Mouse (Mus musculus) MEL (cell line): Measurements from ENCODE around the gene Il1r2. TPM values are rescaled to one million over a fixed set of nuclear protein-coding genes. Genes with fewer than 3 reads are reported as not detected.
A peak's percentile ranks its signal among the peaks of the same experiment; 100 is the strongest.

Experiments
- DNase-seq: peaks from one replicate; pipeline ENCODE4 v3.0.0; 2011; ENCODE audit warnings: low read depth, low spot score
- H3K27ac ChIP-seq: 2 replicates; pipeline ENCODE4 v1.5.1; 2012; ENCODE audit warnings: low read depth, mild to moderate bottlenecking, control low read depth, low read length, moderate library complexity; ENCODE audit not compliant: control insufficient read depth
- H3K27me3 ChIP-seq, 2 experiments: fragments of 150-350 bp in 1 of 2; sonication (generic) in 1 of 2; 2 replicates each; pipeline ENCODE4 v1.6.1; 2012; ENCODE audit warnings: low read length in 2 of 2, mild to moderate bottlenecking in 2 of 2, improper control_type of control experiment in 1 of 2, moderate library complexity in 1 of 2; ENCODE audit not compliant: insufficient read depth in 2 of 2, control insufficient read depth in 1 of 2
- H3K36me3 ChIP-seq, 2 experiments: 2 replicates each; pipeline ENCODE4 v1.6.1; 2012 to 2014; ENCODE audit warnings: low read length in 2 of 2, improper control_type of control experiment in 1 of 2, inconsistent platforms in 1 of 2, mild to moderate bottlenecking in 1 of 2; ENCODE audit not compliant: insufficient read depth in 2 of 2, control insufficient read depth in 1 of 2
- H3K4me1 ChIP-seq, 2 experiments: fragments of 150-350 bp in 1 of 2; sonication (generic) in 1 of 2; 2 replicates each; pipeline ENCODE4 v1.6.1; 2012; ENCODE audit warnings: low read length in 2 of 2, improper control_type of control experiment in 1 of 2, mild to moderate bottlenecking in 1 of 2; ENCODE audit not compliant: insufficient read depth in 2 of 2, control insufficient read depth in 1 of 2
- H3K4me3 ChIP-seq, 2 experiments: fragments of 150-350 bp in 1 of 2; sonication (generic) in 1 of 2; 2 replicates each; pipeline ENCODE4 v1.5.1; 2012; ENCODE audit warnings: low read depth in 2 of 2, low read length in 2 of 2, mild to moderate bottlenecking in 2 of 2, moderate library complexity in 2 of 2, control low read depth in 1 of 2, improper control_type of control experiment in 1 of 2; ENCODE audit not compliant: control insufficient read depth in 1 of 2, insufficient read depth in 1 of 2
- H3K79me2 ChIP-seq: 2 replicates; pipeline ENCODE4 v1.6.1; 2012; ENCODE audit warnings: mild to moderate bottlenecking, low read length, moderate library complexity; ENCODE audit not compliant: control insufficient read depth, poor library complexity, insufficient read depth
- H3K9ac ChIP-seq: 2 replicates; pipeline ENCODE4 v1.6.1; 2012; ENCODE audit warnings: low read depth, mild to moderate bottlenecking, control low read depth, low read length, moderate library complexity; ENCODE audit not compliant: control insufficient read depth, poor library complexity, severe bottlenecking
- H3K9me3 ChIP-seq: fragments of 150-350 bp; sonication (generic); replicated peaks from 2 replicates; pipeline ENCODE4 v1.6.1; 2012; ENCODE audit warnings: mild to moderate bottlenecking, low read length, improper control_type of control experiment, moderate library complexity; ENCODE audit not compliant: insufficient read depth
- BHLHE40 ChIP-seq: IDR thresholded peaks from 2 replicates; pipeline ENCODE4 v1.6.1; 2012; ENCODE audit warnings: low read depth, mild to moderate bottlenecking, inconsistent platforms, low read length, improper control_type of control experiment, borderline replicate concordance
- CHD1 ChIP-seq: IDR thresholded peaks from 2 replicates; pipeline ENCODE4 v1.6.1; 2012; ENCODE audit warnings: low read depth, mild to moderate bottlenecking, inconsistent platforms, low read length, improper control_type of control experiment
- CHD2 ChIP-seq: IDR thresholded peaks from 2 replicates; pipeline ENCODE4 v1.6.1; 2011; ENCODE audit warnings: low read length, improper control_type of control experiment
- EP300 ChIP-seq, 2 experiments: IDR thresholded peaks; 2 replicates each; pipeline ENCODE4 v1.6.1; 2011; ENCODE audit warnings: improper control_type of control experiment in 2 of 2, low read length in 2 of 2, low read depth in 1 of 2, mild to moderate bottlenecking in 1 of 2
- GATA1 ChIP-seq: IDR thresholded peaks from 2 replicates; pipeline ENCODE4 v1.6.1; 2011; ENCODE audit warnings: low read depth, low read length, improper control_type of control experiment
- HCFC1 ChIP-seq: IDR thresholded peaks from 2 replicates; pipeline ENCODE4 v1.6.1; 2012; ENCODE audit warnings: low read depth, mild to moderate bottlenecking, inconsistent platforms, low read length, improper control_type of control experiment, moderate library complexity
- JUND ChIP-seq: IDR thresholded peaks from 2 replicates; pipeline ENCODE4 v1.6.1; 2011; ENCODE audit warnings: low read depth, mild to moderate bottlenecking, improper control_type of control experiment, low read length
- KAT2A ChIP-seq: conservative IDR thresholded peaks from 2 replicates; pipeline ENCODE4 v1.6.1; 2012; ENCODE audit warnings: low read depth, low read length, improper control_type of control experiment, inconsistent platforms
- MAFK ChIP-seq: IDR thresholded peaks from 2 replicates; pipeline ENCODE4 v1.6.1; 2011; ENCODE audit warnings: low read depth, mild to moderate bottlenecking, low read length, improper control_type of control experiment, borderline replicate concordance
- MAX ChIP-seq: IDR thresholded peaks from 2 replicates; pipeline ENCODE4 v1.6.1; 2011; ENCODE audit warnings: low read length, improper control_type of control experiment
- MYB ChIP-seq: IDR thresholded peaks from 2 replicates; pipeline ENCODE4 v1.6.1; 2011; ENCODE audit warnings: mild to moderate bottlenecking, low read depth, low read length, improper control_type of control experiment
- NELFE ChIP-seq: IDR thresholded peaks from 2 replicates; pipeline ENCODE4 v1.6.1; 2011; ENCODE audit warnings: low read depth, low read length, improper control_type of control experiment
- POLR2AphosphoS2 ChIP-seq: IDR thresholded peaks from 2 replicates; pipeline ENCODE4 v1.6.1; 2011; ENCODE audit warnings: low read length, improper control_type of control experiment
- RAD21 ChIP-seq: IDR thresholded peaks from 2 replicates; pipeline ENCODE4 v1.6.1; 2011; ENCODE audit warnings: mild to moderate bottlenecking, low read depth, low read length, improper control_type of control experiment
- RCOR1 ChIP-seq: IDR thresholded peaks from 2 replicates; pipeline ENCODE4 v1.6.1; 2012; ENCODE audit warnings: low read depth, mild to moderate bottlenecking, inconsistent platforms, low read length, improper control_type of control experiment
- SMC3 ChIP-seq: IDR thresholded peaks from 2 replicates; pipeline ENCODE4 v1.6.1; 2011; ENCODE audit warnings: low read depth, low read length, improper control_type of control experiment
- TAL1 ChIP-seq: IDR thresholded peaks from 2 replicates; pipeline ENCODE4 v1.6.1; 2012; ENCODE audit warnings: mild to moderate bottlenecking, inconsistent platforms, low read length, moderate library complexity, mixed read lengths
- TCF12 ChIP-seq: IDR thresholded peaks from 2 replicates; pipeline ENCODE4 v1.6.1; 2014; ENCODE audit warnings: low read depth, mild to moderate bottlenecking, inconsistent platforms, low read length, improper control_type of control experiment, moderate library complexity
- UBTF ChIP-seq: IDR thresholded peaks from 2 replicates; pipeline ENCODE4 v1.6.1; 2012; ENCODE audit warnings: low read depth, mild to moderate bottlenecking, inconsistent platforms, low read length, improper control_type of control experiment, moderate library complexity, borderline replicate concordance; ENCODE audit not compliant: insufficient read depth
- USF1 ChIP-seq: IDR thresholded peaks from 2 replicates; pipeline ENCODE4 v1.6.1; 2014; ENCODE audit warnings: low read depth, mild to moderate bottlenecking, inconsistent platforms, low read length, improper control_type of control experiment, moderate library complexity
- USF2 ChIP-seq, 2 experiments: IDR thresholded peaks; 2 replicates each; pipeline ENCODE4 v1.6.1; 2011 to 2012; ENCODE audit warnings: improper control_type of control experiment in 2 of 2, low read length in 2 of 2, borderline replicate concordance in 1 of 2, inconsistent platforms in 1 of 2, low read depth in 1 of 2, mild to moderate bottlenecking in 1 of 2; ENCODE audit not compliant: insufficient read depth in 1 of 2
- ZNF384 ChIP-seq: IDR thresholded peaks from 2 replicates; pipeline ENCODE4 v1.6.1; 2012; ENCODE audit warnings: low read depth, mild to moderate bottlenecking, inconsistent platforms, low read length, improper control_type of control experiment
- polyA plus RNA-seq, 2 experiments: library from polyadenylated mRNA; stranded (reverse) in 1 of 2; unstranded in 1 of 2; fragments of >175 nt in 1 of 2; fragments of >200 nt in 1 of 2; gene quantifications; 2 replicates each; pipeline versions ENCODE4 v1.2.1 to v1.2.4; 2012; ENCODE audit warnings: low replicate concordance in 2 of 2, low read depth in 1 of 2; ENCODE audit not compliant: insufficient read length in 2 of 2, insufficient read depth in 1 of 2, missing spikeins in 1 of 2
- total RNA-seq: library from RNA; depleted of rRNA; stranded (reverse); fragments of 300-350 nt; gene quantifications from 2 replicates; pipeline ENCODE4 v1.2.3, GENCODE M21; 2012

The Il1r2 gene
- total and polyA plus RNA-seq, 3 experiments = not detected

- no peak overlapping the region for H3K9ac ChIP-seq
- 0 out of 4 replicates have a peak, but pooled peaks cover 0 to 2% of the 10 kb centered on the region in 2 experiments for H3K27me3 ChIP-seq
- H3K36me3 ChIP-seq = no peaks in the 10 kb centered on the region; a peak in 1 of 4 replicates
- no peaks in the 10 kb centered on the region for H3K79me2 ChIP-seq
- no peaks in the 10 kb centered on the region for H3K9me3 ChIP-seq
- no peak for DNase-seq
- peaks cover 0 to 13% of the 10 kb centered on the region in 2 experiments; a peak in 2 of 4 replicates for H3K4me1 ChIP-seq
- no peak overlapping the region for H3K27ac ChIP-seq
- TF ChIP-seq NELFE = no peak
- no peak for TF ChIP-seq HCFC1
- TF ChIP-seq MAFK = no peak
- no peak overlapping the region for H3K4me3 ChIP-seq
Observed at GRCm38 (mm10) chr1:40084386-40084785, 10.5 kb downstream of the Il1r2 start.

GRCm38 (mm10) chr1:40085403-40086182, 11.7 kb downstream of the Il1r2 start:
- H3K36me3 ChIP-seq = no peaks in the 10 kb centered on the region; a peak in 1 of 4 replicates
- H3K4me3 ChIP-seq = peak overlapping the region; percentile 28 to 53; a peak in 3 of 4 replicates
- H3K79me2 ChIP-seq = no peaks in the 10 kb centered on the region
- H3K9ac ChIP-seq = 0 out of 2 replicates have a peak overlapping the region, but pooled peaks have one; percentile 39
- DNase-seq = peak; percentile 83
- H3K27ac ChIP-seq = no peak overlapping the region
- peak; percentile 62 for TF ChIP-seq TAL1
- no peak for TF ChIP-seq KAT2A
- TF ChIP-seq UBTF = no peak
- TF ChIP-seq EP300 (IDR thresholded peaks at IDR 0.05; ENCODE audit: low read depth in 1 of 2, low read length in 2 of 2) = peak; percentile 58 to 83
- TF ChIP-seq USF2 (IDR thresholded peaks at IDR 0.05; ENCODE audit: borderline replicate concordance in 1 of 2, insufficient read depth in 1 of 2, low read depth in 1 of 2, low read length in 2 of 2) = peak; percentile 90 to 94
- no peak for TF ChIP-seq MAFK
- no peak for TF ChIP-seq JUND
- TF ChIP-seq SMC3 = no peak
- TF ChIP-seq CHD2 = no peak
- TF ChIP-seq BHLHE40 = peak; percentile 32; the same call in 1 of the 2 replicates
- peak; percentile 86 for TF ChIP-seq TCF12
- no peak for TF ChIP-seq RAD21
- TF ChIP-seq POLR2AphosphoS2 = no peak
- no peak for TF ChIP-seq MYB
- TF ChIP-seq CHD1 = no peak
- peak; percentile 86 for TF ChIP-seq MAX
- peak; percentile 91 for TF ChIP-seq ZNF384
- TF ChIP-seq GATA1 = peak; percentile 77
- peak; percentile 81; the same call in 1 of the 2 replicates for TF ChIP-seq RCOR1
- peak; percentile 96 for TF ChIP-seq USF1
- H3K27me3 ChIP-seq = peaks cover 0 to 2% of the 10 kb centered on the region in 2 experiments; a peak in 1 of 4 replicates
- H3K9me3 ChIP-seq = no peaks in the 10 kb centered on the region
- peaks cover 0 to 13% of the 10 kb centered on the region in 2 experiments; a peak in 2 of 4 replicates for H3K4me1 ChIP-seq
